Mouse (Mus musculus) lung, adult 2 months (tissue): Measurements from ENCODE around the gene Keap1. TPM values are rescaled to one million over a fixed set of nuclear protein-coding genes. Genes with fewer than 3 reads are reported as not detected.

Source experiments
- DNase-seq: peaks from one replicate; pipeline ENCODE4 v3.0.0; 2022
- H3K4me1 ChIP-seq: fragments of 200-500 bp; 2 replicates; pipeline ENCODE4 v1.6.1; 2011; ENCODE audit warnings: low read length; ENCODE audit not compliant: control insufficient read depth, insufficient read depth
- H3K4me3 ChIP-seq: fragments of 200-500 bp; replicated peaks from 2 replicates; pipeline ENCODE3; 2011; ENCODE audit warnings: low read depth, mild to moderate bottlenecking, control low read depth, low read length; ENCODE audit errors: extremely low read depth
- CTCF ChIP-seq: fragments of 200-500 bp; IDR thresholded peaks from 2 replicates; pipeline ENCODE4 v1.5.1; 2011; ENCODE audit warnings: mild to moderate bottlenecking, low read length, control low read depth; ENCODE audit not compliant: insufficient read depth
- POLR2A ChIP-seq: fragments of 200-500 bp; IDR thresholded peaks from 2 replicates; pipeline ENCODE4 v1.6.1; 2011; ENCODE audit warnings: low read depth, mild to moderate bottlenecking, control low read depth, low read length, borderline replicate concordance; ENCODE audit errors: extremely low read depth
- WGBS: fragments of 180-500 bp; shearing (Covaris S2); methylation state at CpG from one replicate; pipeline ENCODE4 v1.1.7; 2018; 5-methylcytosine and 5-hydroxymethylcytosine counted together
- polyA plus RNA-seq: library from polyadenylated mRNA; depleted of rRNA; stranded (reverse); fragments of >200 nt; gene quantifications from 2 replicates; pipeline ENCODE4 v1.2.3, GENCODE M21; 2012

The Keap1 gene
- polyA plus RNA-seq, 1 experiment: 81.2 TPM

DNA sequence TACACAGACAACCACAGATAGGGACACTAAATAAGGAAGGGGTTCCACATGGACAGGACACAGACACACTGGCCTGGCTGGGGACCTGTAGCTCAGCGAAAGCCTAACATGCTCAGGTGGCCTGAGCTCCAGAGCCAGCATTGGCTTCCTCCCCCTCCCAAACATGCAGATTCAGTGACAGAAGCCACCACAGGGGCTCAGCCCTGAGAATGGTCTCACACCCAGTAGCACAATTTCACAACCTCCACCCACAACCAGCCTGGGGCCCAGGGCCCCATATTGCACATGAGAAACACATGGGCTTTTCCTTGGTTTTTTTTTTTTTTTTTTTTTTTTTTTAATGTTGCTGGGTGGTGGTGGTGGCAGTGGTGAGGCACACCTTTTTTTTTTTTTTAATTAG is 7.2 kb upstream of the Keap1 start:
- TF ChIP-seq POLR2A (no peak), CTCF (no peak)
- no peak for DNase-seq
- Histone ChIP-seq H3K4me3 (no peak overlapping the region), H3K4me1 (peaks cover 6% of the 10 kb centered on the region; the same call in 1 of the 2 replicates)
- WGBS: 95% methylated on average over 1 of the region's 1 CpGs

GRCm38 (mm10) chr9:21245113-21245487 is 5.9 kb upstream of the Keap1 start:
- DNase-seq: no peak
- 5% methylated on average over 16 of the region's 16 CpGs for WGBS
- TF ChIP-seq POLR2A: no peak
- TF ChIP-seq CTCF: no peak
- Histone ChIP-seq H3K4me1 (peaks cover 6% of the 10 kb centered on the region; the same call in 1 of the 2 replicates), H3K4me3 (no peak overlapping the region)

DNA sequence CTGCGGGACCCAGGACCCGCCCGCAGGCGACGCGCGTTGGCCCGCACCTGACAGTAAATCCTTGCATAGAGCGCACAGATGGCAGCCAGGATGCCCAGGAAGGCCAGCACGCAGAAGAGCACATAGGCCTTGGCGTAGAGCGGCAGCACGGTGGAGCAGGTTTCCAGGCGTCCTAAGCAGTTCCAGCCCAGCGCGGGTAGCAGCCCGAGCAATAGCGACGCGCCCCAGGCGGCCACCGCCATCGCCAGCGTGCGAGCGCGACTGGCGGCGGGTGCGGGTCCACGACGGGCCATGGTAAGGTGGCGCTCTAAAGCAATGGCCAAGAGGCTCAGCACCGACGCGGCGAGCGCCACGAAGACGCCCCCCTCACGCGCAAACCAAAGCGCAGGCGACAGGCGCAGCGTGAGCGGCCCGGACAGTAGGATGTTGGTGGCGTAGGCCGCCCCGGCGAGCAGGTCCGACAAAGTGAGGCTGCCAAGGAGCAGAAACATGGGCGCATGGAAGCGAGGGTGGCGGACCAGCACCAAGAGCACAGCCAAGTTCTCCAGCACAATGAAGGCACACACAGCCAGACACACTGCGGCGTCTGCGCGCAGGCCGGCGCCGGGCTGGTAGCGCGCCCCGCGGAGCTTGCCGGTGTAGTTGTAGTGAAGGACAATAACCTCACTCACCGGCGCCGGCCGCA is 5.4 kb upstream of the Keap1 start:
- 3% methylated on average over 71 of the region's 72 CpGs for WGBS
- peak overlapping the region; percentile 19 for H3K4me3 ChIP-seq
- no peak for DNase-seq
- TF ChIP-seq CTCF (no peak), POLR2A (no peak)
- peaks cover 6% of the 10 kb centered on the region; the same call in 1 of the 2 replicates for H3K4me1 ChIP-seq

DNA sequence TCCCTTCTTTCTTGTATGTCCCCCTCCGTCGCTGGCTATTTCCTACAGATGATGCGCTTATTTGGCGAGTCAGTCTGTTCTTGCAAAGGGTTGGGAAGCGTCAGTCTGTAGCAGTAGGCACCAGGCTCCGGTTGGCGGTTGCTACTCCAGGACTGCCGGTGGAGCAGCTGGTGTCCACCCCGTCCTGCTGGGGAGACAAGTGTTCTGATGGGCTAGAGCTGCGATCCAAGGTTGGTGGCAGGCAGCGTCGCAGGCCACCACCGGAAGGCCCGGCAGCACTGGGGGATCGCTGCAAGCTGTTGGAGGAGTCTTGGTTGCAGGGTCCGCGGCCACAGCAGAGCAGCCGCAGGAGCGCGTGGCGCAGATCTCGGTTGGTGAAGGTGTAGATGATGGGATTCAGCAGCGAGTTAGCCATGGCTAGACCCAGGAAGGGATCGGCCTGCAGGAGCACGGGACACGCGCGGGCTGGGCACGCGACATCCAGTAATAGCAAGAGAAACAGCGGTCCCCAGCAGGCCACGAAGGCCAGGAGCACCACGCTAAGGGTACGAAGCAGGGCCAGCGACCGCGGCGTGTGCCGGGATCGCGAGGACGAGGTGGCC is 4.8 kb upstream of the Keap1 start:
- TF ChIP-seq CTCF (no peak), POLR2A (no peak)
- DNase-seq: no peak
- no peak overlapping the region for H3K4me3 ChIP-seq
- WGBS: 11% methylated on average over 42 of the region's 42 CpGs
- H3K4me1 ChIP-seq: peaks cover 6% of the 10 kb centered on the region; the same call in 1 of the 2 replicates

GRCm38 (mm10) chr9:21241343-21241742 is 2.2 kb upstream of the Keap1 start:
- 5% methylated on average over 11 of the region's 11 CpGs for WGBS
- DNase-seq: peak; percentile 76
- TF ChIP-seq POLR2A: no peak
- TF ChIP-seq CTCF: peak; percentile 98

GRCm38 (mm10) chr9:21239465-21239848 is 296 bp upstream of the Keap1 start:
- Histone ChIP-seq H3K4me3 (peak overlapping the region; percentile 79), H3K4me1 (peaks cover 25% of the 10 kb centered on the region)
- TF ChIP-seq CTCF (no peak), POLR2A (no peak)
- no peak for DNase-seq
- WGBS: 24% methylated on average over 4 of the region's 4 CpGs

More at GRCm38 (mm10) chr9:21241343-21241742, 2.2 kb upstream of the Keap1 start:
- Histone ChIP-seq H3K4me1 (peaks cover 17% of the 10 kb centered on the region), H3K4me3 (no peak overlapping the region)

- no peak for TF ChIP-seq POLR2A
- WGBS: under 1% methylated on average over 31 of the region's 31 CpGs
- peak overlapping the region; percentile 79 for H3K4me3 ChIP-seq
Observed at GRCm38 (mm10) chr9:21238004-21238732, 993 bp downstream of the Keap1 start.

DNA sequence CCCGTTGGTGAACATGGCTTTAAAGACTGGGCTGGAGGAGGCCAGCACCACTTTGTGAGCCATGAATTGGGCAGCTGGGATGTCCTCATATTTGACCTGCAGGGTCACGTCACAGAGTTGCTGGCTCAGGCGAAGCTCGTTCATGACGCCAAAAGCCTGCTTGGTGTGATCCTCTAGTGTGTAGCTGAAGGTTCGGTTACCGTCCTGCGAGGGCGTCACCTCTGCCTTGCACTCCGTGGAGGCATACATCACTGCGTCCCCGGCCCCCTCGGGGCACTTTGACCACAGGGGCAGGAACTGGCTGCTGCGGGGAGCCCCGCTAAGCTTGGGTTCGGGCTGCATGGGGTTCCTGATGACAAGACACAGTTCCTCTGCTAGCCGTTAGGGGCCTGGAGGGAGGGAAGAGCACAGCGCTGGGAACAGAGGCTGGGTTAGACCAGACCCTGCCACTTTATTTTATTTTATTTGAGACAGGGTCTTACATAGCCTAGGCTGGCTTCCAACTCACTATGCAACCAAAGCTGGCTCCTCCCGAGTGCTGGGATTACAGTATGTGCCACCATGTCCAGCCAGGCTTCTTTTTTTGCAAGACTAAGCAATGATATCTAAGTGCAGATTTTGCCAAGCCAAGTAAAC is 1.7 kb downstream of the Keap1 start:
- TF ChIP-seq POLR2A: no peak
- TF ChIP-seq CTCF: peak; percentile 16; the same call in 1 of the 2 replicates
- peaks cover 20% of the 10 kb centered on the region for H3K4me1 ChIP-seq
- 12% methylated on average over 19 of the region's 19 CpGs for WGBS
- DNase-seq: no peak
- peak overlapping the region; percentile 79 for H3K4me3 ChIP-seq

More at GRCm38 (mm10) chr9:21238004-21238732, 993 bp downstream of the Keap1 start:
- DNase-seq: no peak
- peaks cover 20% of the 10 kb centered on the region for H3K4me1 ChIP-seq

- TF ChIP-seq POLR2A: no peak
- no peak for TF ChIP-seq CTCF
Observed at GRCm38 (mm10) chr9:21236991-21237367, 2.2 kb downstream of the Keap1 start.

More at GRCm38 (mm10) chr9:21236991-21237367, 2.2 kb downstream of the Keap1 start:
- peaks cover 20% of the 10 kb centered on the region for H3K4me1 ChIP-seq
- H3K4me3 ChIP-seq: peak overlapping the region; percentile 79
- 77% methylated on average over 25 of the region's 25 CpGs for WGBS
- DNase-seq: no peak
